Mouse (Mus musculus): Measurements from ENCODE around the gene Prss42. TPM values are rescaled to one million over a fixed set of nuclear protein-coding genes. Genes with fewer than 3 reads are reported as not detected.

The Prss42 gene
- total and polyA plus RNA-seq, 3 experiments: not detected

DNA sequence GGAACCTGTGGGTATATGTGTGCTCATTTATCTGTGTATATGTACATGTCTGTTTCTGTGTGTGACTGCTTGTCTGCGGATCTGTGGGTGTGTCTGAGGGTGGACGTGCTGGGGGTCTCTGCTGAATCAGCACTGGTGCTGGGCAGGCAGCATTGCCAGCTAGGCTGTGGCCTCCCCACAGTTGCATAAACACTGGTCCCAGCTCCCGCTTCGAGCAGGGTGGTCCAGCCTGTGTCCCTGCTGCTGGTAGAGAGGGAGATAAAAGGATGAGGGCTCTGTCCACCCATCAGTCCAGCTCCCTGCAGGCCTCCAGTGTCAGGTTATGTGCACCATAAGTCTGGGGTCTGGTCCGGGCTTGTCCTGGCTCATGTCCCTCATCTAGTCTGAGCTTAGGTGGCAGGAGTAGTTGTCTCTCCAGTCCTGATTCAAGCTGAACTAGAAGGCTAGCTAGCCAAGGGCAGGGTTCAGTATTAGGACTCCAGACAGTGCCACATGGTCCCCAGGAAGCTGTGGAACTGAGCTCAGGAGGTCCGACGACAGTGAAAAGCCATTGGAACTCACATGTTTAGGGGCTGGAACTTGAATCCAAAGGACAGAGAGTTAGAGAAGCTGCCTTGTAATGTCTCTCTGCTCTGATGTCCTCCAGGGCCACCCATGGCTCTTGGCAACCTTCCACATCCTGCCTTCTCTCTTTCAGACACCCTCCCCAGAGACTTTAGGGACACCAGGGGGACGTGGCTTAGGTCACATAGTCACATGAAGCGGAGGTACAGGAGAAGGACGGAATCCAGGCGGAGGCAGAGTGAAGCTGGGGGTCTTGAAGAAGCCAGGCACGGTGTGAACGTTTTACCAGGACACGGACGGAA lies 23.3 kb upstream of the Prss42 start:
- Histone ChIP-seq H3K27me3 (ENCODE audit: control insufficient read depth in 1 of 2, insufficient read depth in 2 of 2, low read length in 2 of 2) (peaks cover 0 to 1% of the 10 kb centered on the region in 2 experiments; a peak in 3 of 4 replicates), H3K9me3 (replicated peaks; ENCODE audit: insufficient read depth, low read length) (no peaks in the 10 kb centered on the region), H3K79me2 (ENCODE audit: control insufficient read depth, insufficient read depth, low read length, poor library complexity) (no peaks in the 10 kb centered on the region), H3K9ac (ENCODE audit: control insufficient read depth, low read depth, low read length, poor library complexity, severe bottlenecking) (no peak overlapping the region), H3K4me3 (ENCODE audit: control insufficient read depth in 1 of 2, insufficient read depth in 1 of 2, low read depth in 2 of 2, low read length in 2 of 2) (no peak overlapping the region), H3K4me1 (ENCODE audit: control insufficient read depth in 1 of 2, insufficient read depth in 2 of 2, low read length in 2 of 2) (no peaks in the 10 kb centered on the region), H3K27ac (ENCODE audit: control insufficient read depth, low read depth, low read length) (no peak overlapping the region), H3K36me3 (ENCODE audit: control insufficient read depth in 1 of 2, insufficient read depth in 2 of 2, low read length in 2 of 2) (no peaks in the 10 kb centered on the region)
- TF ChIP-seq MYB (IDR thresholded peaks at IDR 0.05; ENCODE audit: low read depth, low read length) (no peak), MXI1 (IDR thresholded peaks at IDR 0.05; ENCODE audit: low read depth, low read length) (no peak), CHD2 (IDR thresholded peaks at IDR 0.05; ENCODE audit: low read length) (no peak), ELF1 (IDR thresholded peaks at IDR 0.05; ENCODE audit: low read depth, low read length) (no peak), ZNF384 (IDR thresholded peaks at IDR 0.05; ENCODE audit: low read depth, low read length) (no peak), POLR2AphosphoS2 (IDR thresholded peaks at IDR 0.05; ENCODE audit: low read length) (no peak), NRF1 (IDR thresholded peaks at IDR 0.05; ENCODE audit: insufficient read depth, low read depth, low read length, poor library complexity, severe bottlenecking) (no peak), POLR2A (IDR thresholded peaks at IDR 0.05; ENCODE audit: control insufficient read depth in 1 of 2, insufficient read depth in 1 of 2, low read depth in 1 of 2, low read length in 2 of 2, poor library complexity in 1 of 2) (no peak), NELFE (IDR thresholded peaks at IDR 0.05; ENCODE audit: low read depth, low read length) (no peak), MAFK (IDR thresholded peaks at IDR 0.05; ENCODE audit: borderline replicate concordance, low read depth, low read length) (no peak), UBTF (IDR thresholded peaks at IDR 0.05; ENCODE audit: borderline replicate concordance, insufficient read depth, low read depth, low read length) (no peak)
- no peak for DNase-seq (ENCODE audit: low read depth, low spot score)

- Histone ChIP-seq H3K9ac (ENCODE audit: control insufficient read depth, low read depth, low read length, poor library complexity, severe bottlenecking) (no peak overlapping the region), H3K79me2 (ENCODE audit: control insufficient read depth, insufficient read depth, low read length, poor library complexity) (no peaks in the 10 kb centered on the region), H3K9me3 (replicated peaks; ENCODE audit: insufficient read depth, low read length) (no peaks in the 10 kb centered on the region), H3K36me3 (ENCODE audit: control insufficient read depth in 1 of 2, insufficient read depth in 2 of 2, low read length in 2 of 2) (no peaks in the 10 kb centered on the region), H3K4me1 (ENCODE audit: control insufficient read depth in 1 of 2, insufficient read depth in 2 of 2, low read length in 2 of 2) (0 out of 4 replicates have a peak, but pooled peaks cover 0 to under 1% of the 10 kb centered on the region in 2 experiments), H3K27me3 (ENCODE audit: control insufficient read depth in 1 of 2, insufficient read depth in 2 of 2, low read length in 2 of 2) (peaks cover 0 to 1% of the 10 kb centered on the region in 2 experiments; a peak in 3 of 4 replicates), H3K27ac (ENCODE audit: control insufficient read depth, low read depth, low read length) (no peak overlapping the region), H3K4me3 (ENCODE audit: control insufficient read depth in 1 of 2, insufficient read depth in 1 of 2, low read depth in 2 of 2, low read length in 2 of 2) (no peak overlapping the region)
- TF ChIP-seq NELFE (IDR thresholded peaks at IDR 0.05; ENCODE audit: low read depth, low read length) (no peak), ZNF384 (IDR thresholded peaks at IDR 0.05; ENCODE audit: low read depth, low read length) (no peak), MAX (IDR thresholded peaks at IDR 0.05; ENCODE audit: low read length) (no peak)
- no peak for DNase-seq (ENCODE audit: low read depth, low spot score)
Observed at GRCm38 (mm10) chr9:110775269-110776022, 22.5 kb upstream of the Prss42 start.
